Mouse (Mus musculus): ENCODE data around the gene Olfr846. TPM values are rescaled to one million over a fixed set of nuclear protein-coding genes. Genes with fewer than 3 reads are reported as not detected.

Olfr846 gene
- not detected in 2 replicates for polyA plus RNA-seq (2011; ENCODE audit: insufficient read depth, insufficient read length, low replicate concordance, missing spikeins)

DNA sequence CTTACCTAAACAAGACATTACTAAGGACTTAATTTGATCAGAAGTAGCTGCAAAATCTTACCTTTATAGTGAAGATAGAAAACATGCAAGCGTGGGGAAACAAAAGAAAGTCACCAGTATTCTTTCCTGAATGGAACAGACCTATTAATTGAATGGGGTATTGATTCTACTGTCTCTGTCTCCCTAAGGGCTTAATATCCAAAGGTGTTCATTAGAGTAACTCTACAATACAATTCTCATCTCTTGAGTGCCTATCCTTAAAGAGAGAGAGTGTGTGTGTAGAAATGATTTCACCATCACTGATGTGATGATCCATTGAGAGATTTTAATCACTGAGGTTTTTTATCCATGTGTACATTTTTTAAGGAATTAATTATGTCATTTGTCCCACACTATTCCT lies at the start of gene Olfr846:
Gene Olfr846 (minus strand): TSS at position 101 of the 400 bp plus-strand sequence.
- H3K27ac ChIP-seq (ENCODE audit: control insufficient read depth, insufficient read depth, low read depth, low read length, poor library complexity), result no peak within 1 kb of the TSS
- no peak for TF ChIP-seq POLR2A (IDR thresholded peaks at IDR 0.05; ENCODE audit: borderline replicate concordance, control insufficient read depth, low read depth, low read length)
- TF ChIP-seq CTCF (IDR thresholded peaks at IDR 0.05; ENCODE audit: control insufficient read depth, insufficient read depth, low read length), result no peak
- WGBS, result 33% methylated on average over 1 of the region's 1 CpGs
- H3K4me3 ChIP-seq (replicated peaks; ENCODE audit: control insufficient read depth, low read depth, low read length), result no peak within 1 kb of the TSS
- H3K4me1 ChIP-seq (ENCODE audit: control insufficient read depth, insufficient read depth, low read length), result no peaks in the 10 kb centered on the region

DNA sequence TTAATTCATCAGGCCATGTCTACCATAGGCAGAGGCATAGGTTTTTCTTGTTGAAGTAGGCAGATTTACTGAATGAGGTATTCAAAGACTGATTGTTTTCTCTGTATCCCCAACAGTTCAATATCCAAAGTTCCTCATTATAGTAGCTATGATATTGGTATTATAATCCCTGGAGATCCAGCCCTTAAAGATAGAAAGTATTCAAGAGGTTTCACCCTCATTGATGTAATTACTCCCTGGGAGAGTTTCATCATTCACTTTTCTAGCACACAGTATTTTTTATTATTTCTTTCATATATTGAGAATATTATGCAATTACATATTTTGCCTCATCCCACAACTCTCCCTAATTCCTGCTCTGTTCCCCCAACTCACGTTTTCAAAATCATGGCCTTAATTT lies 14.8 kb upstream of the Olfr846 start, which contains the start of gene Olfr847:
Gene Olfr847 (minus strand): TSS at position 101 of the 400 bp plus-strand sequence.
- Histone ChIP-seq H3K4me1 (ENCODE audit: control insufficient read depth, insufficient read depth, low read length) (no peaks in the 10 kb centered on the region), H3K4me3 (replicated peaks; ENCODE audit: control insufficient read depth, low read depth, low read length) (no peak within 1 kb of the TSS), H3K27ac (ENCODE audit: control insufficient read depth, insufficient read depth, low read depth, low read length, poor library complexity) (no peak within 1 kb of the TSS)
- no peak for TF ChIP-seq CTCF (IDR thresholded peaks at IDR 0.05; ENCODE audit: control insufficient read depth, insufficient read depth, low read length)
- TF ChIP-seq POLR2A (IDR thresholded peaks at IDR 0.05; ENCODE audit: borderline replicate concordance, control insufficient read depth, low read depth, low read length), result no peak
- 62% methylated on average over 1 of the region's 1 CpGs for WGBS

DNA sequence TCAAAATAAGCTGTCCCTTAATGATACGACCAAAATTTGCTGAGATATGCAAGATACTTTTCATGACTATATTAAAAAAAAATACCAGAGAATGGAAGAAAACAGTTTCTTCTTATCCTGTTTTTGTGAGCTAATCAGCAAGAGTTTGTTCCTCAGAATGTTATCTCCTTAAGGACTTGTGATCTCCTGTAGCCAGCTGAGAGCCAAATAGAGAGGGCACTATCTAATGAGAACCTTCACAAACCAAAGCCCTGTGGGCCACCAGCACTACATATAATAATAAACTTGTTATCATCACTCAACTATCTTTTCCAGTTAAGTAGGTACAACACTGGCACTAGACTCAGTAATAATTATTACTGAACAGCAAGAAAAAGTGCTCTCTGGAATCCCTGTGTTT lies 27.6 kb downstream of the Olfr846 start, which contains the start of gene Olfr845:
Gene Olfr845 (plus strand): TSS at position 301 of the 400 bp plus-strand sequence.
- whole genome bisulfite sequencing, result 64% methylated on average over 1 of the region's 1 CpGs
- H3K4me3 ChIP-seq (replicated peaks; ENCODE audit: control insufficient read depth, low read depth, low read length), result no peak within 1 kb of the TSS
- no peak within 1 kb of the TSS for H3K27ac ChIP-seq (ENCODE audit: control insufficient read depth, insufficient read depth, low read depth, low read length, poor library complexity)
- TF ChIP-seq CTCF (IDR thresholded peaks at IDR 0.05; ENCODE audit: control insufficient read depth, insufficient read depth, low read length), result no peak
- no peak for TF ChIP-seq POLR2A (IDR thresholded peaks at IDR 0.05; ENCODE audit: borderline replicate concordance, control insufficient read depth, low read depth, low read length)
- no peaks in the 10 kb centered on the region for H3K4me1 ChIP-seq (ENCODE audit: control insufficient read depth, insufficient read depth, low read length)

DNA sequence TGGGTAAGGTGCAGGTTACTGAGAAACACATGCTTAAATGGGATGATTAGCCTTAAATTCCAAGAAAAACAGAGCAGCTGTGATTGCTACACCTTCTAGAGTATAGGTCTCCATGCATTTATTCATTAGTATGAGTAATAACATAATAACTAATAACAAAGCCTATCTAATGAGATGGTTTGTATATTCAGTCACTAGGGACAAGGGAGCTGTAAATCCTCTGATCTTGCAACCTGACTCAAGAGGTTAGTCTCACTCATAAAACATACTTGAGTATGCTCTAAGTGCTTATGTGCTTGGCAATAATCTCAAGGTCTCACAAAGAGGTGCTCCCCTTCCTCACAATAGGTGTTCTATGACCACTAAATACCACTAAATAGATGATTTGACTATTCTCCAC lies 47.8 kb downstream of the Olfr846 start, which contains the start of gene Olfr844:
Gene Olfr844 (plus strand): TSS at position 301 of the 400 bp plus-strand sequence.
- TF ChIP-seq CTCF (IDR thresholded peaks at IDR 0.05; ENCODE audit: control insufficient read depth, insufficient read depth, low read length), result no peak
- Histone ChIP-seq H3K27ac (ENCODE audit: control insufficient read depth, insufficient read depth, low read depth, low read length, poor library complexity) (no peak within 1 kb of the TSS), H3K4me1 (ENCODE audit: control insufficient read depth, insufficient read depth, low read length) (no peaks in the 10 kb centered on the region), H3K4me3 (replicated peaks; ENCODE audit: control insufficient read depth, low read depth, low read length) (no peak within 1 kb of the TSS)

Other genes starting within 250 kb of the Olfr846 start
- gene Olfr836, start 243.6 kb downstream of the Olfr846 start, polyA plus RNA-seq (2011; ENCODE audit: insufficient read depth, insufficient read length, low replicate concordance, missing spikeins), result not detected in 2 replicates
- not detected in 2 replicates for gene Olfr837, start 227.7 kb downstream of the Olfr846 start, polyA plus RNA-seq (2011; ENCODE audit: insufficient read depth, insufficient read length, low replicate concordance, missing spikeins)
- not detected in 2 replicates for gene Olfr839-ps1, start 186.7 kb downstream of the Olfr846 start, polyA plus RNA-seq (2011; ENCODE audit: insufficient read depth, insufficient read length, low replicate concordance, missing spikeins)
- gene Olfr843, start 112.0 kb downstream of the Olfr846 start, polyA plus RNA-seq (2011; ENCODE audit: insufficient read depth, insufficient read length, low replicate concordance, missing spikeins), result 0.32 TPM in 1 of 2 replicates, not detected in the other
- not detected in 2 replicates for gene Olfr844, start 47.7 kb downstream of the Olfr846 start, polyA plus RNA-seq (2011; ENCODE audit: insufficient read depth, insufficient read length, low replicate concordance, missing spikeins)
- gene Olfr845, start 27.5 kb downstream of the Olfr846 start, polyA plus RNA-seq (2011; ENCODE audit: insufficient read depth, insufficient read length, low replicate concordance, missing spikeins), result not detected in 2 replicates
- not detected in 2 replicates for gene Olfr847, start 14.7 kb upstream of the Olfr846 start, polyA plus RNA-seq (2011; ENCODE audit: insufficient read depth, insufficient read length, low replicate concordance, missing spikeins)
- gene Olfr849, start 76.3 kb upstream of the Olfr846 start, polyA plus RNA-seq (2011; ENCODE audit: insufficient read depth, insufficient read length, low replicate concordance, missing spikeins), result not detected in 2 replicates
- not detected in 2 replicates for gene Olfr850, start 114.2 kb upstream of the Olfr846 start, polyA plus RNA-seq (2011; ENCODE audit: insufficient read depth, insufficient read length, low replicate concordance, missing spikeins)
- not detected in 2 replicates for gene Olfr851, start 129.3 kb upstream of the Olfr846 start, polyA plus RNA-seq (2011; ENCODE audit: insufficient read depth, insufficient read length, low replicate concordance, missing spikeins)
- gene Olfr853, start 177.1 kb upstream of the Olfr846 start, polyA plus RNA-seq (2011; ENCODE audit: insufficient read depth, insufficient read length, low replicate concordance, missing spikeins), result not detected in 2 replicates
- not detected in 2 replicates for gene Olfr854, start 203.4 kb upstream of the Olfr846 start, polyA plus RNA-seq (2011; ENCODE audit: insufficient read depth, insufficient read length, low replicate concordance, missing spikeins)
- not detected in 2 replicates for gene Olfr855, start 218.6 kb upstream of the Olfr846 start, polyA plus RNA-seq (2011; ENCODE audit: insufficient read depth, insufficient read length, low replicate concordance, missing spikeins)